Mouse (Mus musculus): ENCODE results near the gene Jmy.

Jmy gene

GRCm38 (mm10) chr13:93418292-93418691 is 81.3 kb downstream of the Jmy start:
- DNase-seq (ENCODE audit: low read depth, low spot score), result no peak
- Histone ChIP-seq H3K36me3 (ENCODE audit: control insufficient read depth, insufficient read depth, low read length, poor library complexity, severe bottlenecking) (no peaks in the 10 kb centered on the region; the same call in 1 of the 2 replicates), H3K27me3 (ENCODE audit: control insufficient read depth, insufficient read depth, low read length, poor library complexity, severe bottlenecking) (no peaks in the 10 kb centered on the region)

GRCm38 (mm10) chr13:93415055-93415454 is 84.6 kb downstream of the Jmy start:
- no peak for DNase-seq (ENCODE audit: low read depth, low spot score)
- Histone ChIP-seq H3K27me3 (ENCODE audit: control insufficient read depth, insufficient read depth, low read length, poor library complexity, severe bottlenecking) (no peaks in the 10 kb centered on the region), H3K36me3 (ENCODE audit: control insufficient read depth, insufficient read depth, low read length, poor library complexity, severe bottlenecking) (no peaks in the 10 kb centered on the region)

GRCm38 (mm10) chr13:93410343-93410742 is 89.3 kb downstream of the Jmy start:
- Histone ChIP-seq H3K36me3 (ENCODE audit: control insufficient read depth, insufficient read depth, low read length, poor library complexity, severe bottlenecking) (no peaks in the 10 kb centered on the region), H3K27me3 (ENCODE audit: control insufficient read depth, insufficient read depth, low read length, poor library complexity, severe bottlenecking) (no peaks in the 10 kb centered on the region)
- DNase-seq (ENCODE audit: low read depth, low spot score), result no peak

- H3K36me3 ChIP-seq (ENCODE audit: control insufficient read depth, insufficient read depth, low read length, poor library complexity, severe bottlenecking), result no peaks in the 10 kb centered on the region
- no peak for DNase-seq (ENCODE audit: low read depth, low spot score)
- H3K27me3 ChIP-seq (ENCODE audit: control insufficient read depth, insufficient read depth, low read length, poor library complexity, severe bottlenecking), result no peaks in the 10 kb centered on the region; the same call in 1 of the 2 replicates
Observed at GRCm38 (mm10) chr13:93406855-93407254, 92.8 kb downstream of the Jmy start.

GRCm38 (mm10) chr13:93401947-93402346 is 97.7 kb downstream of the Jmy start:
- DNase-seq (ENCODE audit: low read depth, low spot score), result no peak
- H3K27me3 ChIP-seq (ENCODE audit: control insufficient read depth, insufficient read depth, low read length, poor library complexity, severe bottlenecking), result no peaks in the 10 kb centered on the region; the same call in 1 of the 2 replicates
- H3K36me3 ChIP-seq (ENCODE audit: control insufficient read depth, insufficient read depth, low read length, poor library complexity, severe bottlenecking), result no peaks in the 10 kb centered on the region

- Histone ChIP-seq H3K36me3 (ENCODE audit: control insufficient read depth, insufficient read depth, low read length, poor library complexity, severe bottlenecking) (no peaks in the 10 kb centered on the region), H3K27me3 (ENCODE audit: control insufficient read depth, insufficient read depth, low read length, poor library complexity, severe bottlenecking) (no peaks in the 10 kb centered on the region; the same call in 1 of the 2 replicates)
- no peak for DNase-seq (ENCODE audit: low read depth, low spot score)
Observed at GRCm38 (mm10) chr13:93399710-93400216, 99.8 kb downstream of the Jmy start.

- Histone ChIP-seq H3K36me3 (ENCODE audit: control insufficient read depth, insufficient read depth, low read length, poor library complexity, severe bottlenecking) (no peaks in the 10 kb centered on the region), H3K27me3 (ENCODE audit: control insufficient read depth, insufficient read depth, low read length, poor library complexity, severe bottlenecking) (no peaks in the 10 kb centered on the region)
- no peak for DNase-seq (ENCODE audit: low read depth, low spot score)
Observed at GRCm38 (mm10) chr13:93389242-93389625, 110.4 kb downstream of the Jmy start.

GRCm38 (mm10) chr13:93388594-93389241 is 110.9 kb downstream of the Jmy start:
- DNase-seq (ENCODE audit: low read depth, low spot score), result no peak
- H3K36me3 ChIP-seq (ENCODE audit: control insufficient read depth, insufficient read depth, low read length, poor library complexity, severe bottlenecking), result no peaks in the 10 kb centered on the region

GRCm38 (mm10) chr13:93387440-93387839 is 112.2 kb downstream of the Jmy start:
- H3K27me3 ChIP-seq (ENCODE audit: control insufficient read depth, insufficient read depth, low read length, poor library complexity, severe bottlenecking), result no peaks in the 10 kb centered on the region
- DNase-seq (ENCODE audit: low read depth, low spot score), result no peak
- no peaks in the 10 kb centered on the region for H3K36me3 ChIP-seq (ENCODE audit: control insufficient read depth, insufficient read depth, low read length, poor library complexity, severe bottlenecking)

More at GRCm38 (mm10) chr13:93388594-93389241, 110.9 kb downstream of the Jmy start:
- no peaks in the 10 kb centered on the region for H3K27me3 ChIP-seq (ENCODE audit: control insufficient read depth, insufficient read depth, low read length, poor library complexity, severe bottlenecking)

GRCm38 (mm10) chr13:93385147-93385546 is 114.5 kb downstream of the Jmy start:
- Histone ChIP-seq H3K36me3 (ENCODE audit: control insufficient read depth, insufficient read depth, low read length, poor library complexity, severe bottlenecking) (no peaks in the 10 kb centered on the region), H3K27me3 (ENCODE audit: control insufficient read depth, insufficient read depth, low read length, poor library complexity, severe bottlenecking) (no peaks in the 10 kb centered on the region)
- no peak for DNase-seq (ENCODE audit: low read depth, low spot score)

GRCm38 (mm10) chr13:93384481-93384880 is 115.1 kb downstream of the Jmy start:
- Histone ChIP-seq H3K36me3 (ENCODE audit: control insufficient read depth, insufficient read depth, low read length, poor library complexity, severe bottlenecking) (no peaks in the 10 kb centered on the region), H3K27me3 (ENCODE audit: control insufficient read depth, insufficient read depth, low read length, poor library complexity, severe bottlenecking) (no peaks in the 10 kb centered on the region)
- no peak for DNase-seq (ENCODE audit: low read depth, low spot score)

GRCm38 (mm10) chr13:93383620-93384019 is 116.0 kb downstream of the Jmy start:
- DNase-seq (ENCODE audit: low read depth, low spot score), result no peak
- H3K27me3 ChIP-seq (ENCODE audit: control insufficient read depth, insufficient read depth, low read length, poor library complexity, severe bottlenecking), result no peaks in the 10 kb centered on the region
- H3K36me3 ChIP-seq (ENCODE audit: control insufficient read depth, insufficient read depth, low read length, poor library complexity, severe bottlenecking), result no peaks in the 10 kb centered on the region

- Histone ChIP-seq H3K27me3 (ENCODE audit: control insufficient read depth, insufficient read depth, low read length, poor library complexity, severe bottlenecking) (no peaks in the 10 kb centered on the region), H3K36me3 (ENCODE audit: control insufficient read depth, insufficient read depth, low read length, poor library complexity, severe bottlenecking) (no peaks in the 10 kb centered on the region)
- no peak for DNase-seq (ENCODE audit: low read depth, low spot score)
Observed at GRCm38 (mm10) chr13:93383092-93383491, 116.5 kb downstream of the Jmy start.

GRCm38 (mm10) chr13:93381301-93381700 is 118.3 kb downstream of the Jmy start:
- no peaks in the 10 kb centered on the region for H3K27me3 ChIP-seq (ENCODE audit: control insufficient read depth, insufficient read depth, low read length, poor library complexity, severe bottlenecking)
- DNase-seq (ENCODE audit: low read depth, low spot score), result no peak
- no peaks in the 10 kb centered on the region for H3K36me3 ChIP-seq (ENCODE audit: control insufficient read depth, insufficient read depth, low read length, poor library complexity, severe bottlenecking)

GRCm38 (mm10) chr13:93380399-93381063 is 119.1 kb downstream of the Jmy start:
- H3K27me3 ChIP-seq (ENCODE audit: control insufficient read depth, insufficient read depth, low read length, poor library complexity, severe bottlenecking), result no peaks in the 10 kb centered on the region
- no peak for DNase-seq (ENCODE audit: low read depth, low spot score)
- no peaks in the 10 kb centered on the region for H3K36me3 ChIP-seq (ENCODE audit: control insufficient read depth, insufficient read depth, low read length, poor library complexity, severe bottlenecking)
